Mouse (Mus musculus) gastrocnemius, postnatal 4 days (tissue): ENCODE results near the gene Gpalpp1. TPM values are rescaled to one million over a fixed set of nuclear protein-coding genes. Genes with fewer than 3 reads are reported as not detected.

Experiments
- DNase-seq, 2 experiments: peaks; one replicate each; pipeline ENCODE4 v3.0.0; 2021 to 2022; ENCODE audit warnings: low spot score in 2 of 2, mixed read lengths in 2 of 2
- total RNA-seq, 2 experiments: library from RNA; stranded (reverse); gene quantifications; 2 replicates each; pipeline ENCODE4 v1.2.3; 2021

Gene Gpalpp1
- total RNA-seq, 2 experiments from 2014 or later: 9.0 to 10.4 TPM

DNA sequence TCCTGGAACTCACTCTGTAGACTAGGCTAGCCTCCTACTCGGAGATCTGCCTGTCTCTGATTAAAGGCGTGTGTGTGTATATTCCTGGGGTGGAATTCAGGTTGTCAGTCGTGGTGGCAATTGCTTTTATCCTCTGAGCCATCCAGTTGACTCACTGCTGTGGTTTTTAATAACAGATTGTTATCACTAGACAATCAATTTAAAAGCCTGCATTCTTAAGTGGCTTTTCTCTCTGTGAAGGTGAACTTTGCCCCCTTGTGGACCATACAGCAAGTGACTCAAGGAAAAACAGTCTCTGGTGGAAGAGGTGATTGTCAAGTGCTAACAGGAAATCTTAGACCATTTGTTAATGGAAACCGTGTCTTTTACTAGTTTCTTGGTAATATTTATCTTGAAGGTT is 8.4 kb upstream of the Gpalpp1 start:
- no peak for DNase-seq

DNA sequence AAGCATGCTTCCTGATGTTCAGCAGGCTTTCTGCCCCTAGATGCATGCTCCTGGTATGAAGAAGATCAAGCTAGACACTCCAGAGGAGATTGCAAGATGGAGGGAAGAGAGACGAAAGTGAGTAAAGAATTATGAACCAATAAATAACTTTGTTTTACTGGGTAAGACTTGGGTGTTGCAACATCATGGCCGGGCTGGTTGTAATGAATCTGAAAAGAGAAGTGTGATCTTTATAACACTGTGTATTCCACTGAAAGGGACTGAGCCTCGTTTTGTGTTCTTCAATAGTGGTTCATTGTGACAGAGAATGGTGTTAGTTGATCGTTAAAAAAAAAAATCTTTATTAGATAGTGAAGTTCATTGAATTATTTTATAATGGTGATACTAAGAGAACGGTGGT is 5.2 kb upstream of the Gpalpp1 start:
- DNase-seq: no peak

DNA sequence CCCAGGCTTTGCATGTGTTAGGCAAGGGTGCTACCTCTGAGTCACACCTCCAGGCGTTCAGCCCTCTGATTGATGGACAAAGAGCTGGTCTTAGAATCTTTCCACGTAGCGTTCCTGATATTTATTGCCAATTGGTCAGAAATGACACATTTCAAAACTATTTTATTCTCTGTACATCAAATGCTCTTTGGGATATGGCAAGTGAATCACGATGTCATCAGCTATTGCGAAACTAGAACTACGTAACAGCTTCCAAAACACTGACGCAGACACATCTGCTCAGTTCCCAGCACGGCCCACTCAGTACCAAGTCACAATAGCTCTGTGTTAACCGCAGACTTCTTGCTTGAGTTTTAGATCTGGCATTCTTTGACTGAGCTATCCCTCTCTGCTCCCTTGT is 11.0 kb downstream of the Gpalpp1 start:
- DNase-seq: no peak

DNA sequence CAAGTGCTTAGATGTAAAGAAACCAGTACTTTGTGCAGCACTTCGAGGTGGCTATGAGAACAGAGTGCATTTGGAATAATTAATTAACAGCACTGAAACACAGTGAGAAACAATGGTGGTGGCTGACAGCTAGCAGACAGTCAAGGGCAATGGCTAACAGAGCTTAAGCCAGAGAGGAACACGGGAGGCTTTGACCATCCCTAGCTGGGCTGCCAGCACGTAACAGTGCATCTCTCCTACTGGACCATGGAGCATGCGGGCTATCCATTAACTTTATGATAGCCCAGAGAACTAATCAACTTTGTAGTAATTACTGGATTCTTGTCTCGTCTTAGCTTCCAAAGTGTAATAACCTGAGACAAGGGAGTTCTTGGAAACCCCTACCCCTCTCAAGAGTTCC is 12.7 kb downstream of the Gpalpp1 start:
- DNase-seq: no peak

DNA sequence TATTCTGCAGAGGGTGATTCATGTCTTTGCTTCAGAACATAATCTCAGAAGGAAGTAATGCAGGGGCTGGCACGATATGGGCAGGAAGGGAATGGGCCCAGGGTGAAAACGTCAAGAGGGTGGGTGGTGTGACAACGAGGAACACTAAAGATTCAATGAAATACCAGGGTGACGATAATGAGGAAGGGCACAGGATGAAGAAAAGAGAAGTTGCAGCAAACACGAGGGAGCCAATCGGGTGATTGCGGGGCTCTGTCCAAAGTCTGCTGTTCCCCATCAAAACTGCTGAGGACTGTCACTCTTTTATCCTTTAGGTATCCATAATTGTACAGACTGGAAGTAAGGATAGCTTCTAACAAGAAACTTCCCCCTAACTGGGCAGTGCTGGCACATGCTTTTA is 13.3 kb downstream of the Gpalpp1 start:
- DNase-seq: no peak

DNA sequence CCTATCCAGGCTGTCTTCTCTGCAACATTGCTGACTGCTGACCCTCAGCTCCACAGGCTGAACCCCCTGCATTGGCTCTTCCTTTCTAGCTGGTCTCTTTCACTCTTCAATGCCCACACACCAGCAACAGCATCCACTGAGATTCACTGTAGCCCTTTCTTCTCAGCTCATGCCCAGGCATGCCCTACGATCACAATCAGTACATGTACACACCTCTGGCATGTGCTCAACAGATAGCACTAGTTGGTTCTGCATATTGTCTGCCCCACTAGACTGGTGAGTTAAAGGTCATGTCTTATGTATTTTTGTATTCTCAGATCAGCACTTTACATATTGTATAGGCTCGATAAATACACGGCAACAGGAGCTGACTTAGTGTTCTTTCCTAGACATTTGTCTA is 26.4 kb downstream of the Gpalpp1 start:
- DNase-seq: no peak

DNA sequence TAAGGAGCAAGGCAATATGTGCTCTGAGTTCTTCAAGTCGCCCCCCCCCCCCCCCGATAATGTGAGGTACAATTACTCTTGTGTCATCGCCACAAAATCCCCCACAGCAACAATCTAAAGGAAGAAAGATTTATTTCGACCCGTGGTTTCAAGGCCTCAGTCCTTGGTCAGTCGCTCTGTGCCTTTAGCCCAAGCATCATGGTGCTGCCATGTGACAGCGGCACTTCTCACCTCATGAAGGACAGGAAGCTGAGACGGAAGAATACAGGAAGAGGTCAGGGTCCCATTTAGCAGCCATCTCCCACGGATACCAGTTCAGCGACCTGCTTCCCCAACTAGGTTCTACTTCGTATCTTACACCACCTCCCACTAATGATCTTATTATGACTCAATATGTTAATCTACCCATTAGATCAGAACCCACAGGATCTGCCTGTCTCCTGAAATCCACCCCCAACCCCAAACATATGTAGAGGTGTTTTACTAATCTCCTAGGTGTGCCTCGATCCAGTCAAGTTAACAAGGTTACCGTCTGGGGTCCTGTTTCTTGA is 28.4 kb downstream of the Gpalpp1 start:
- DNase-seq: no peak

DNA sequence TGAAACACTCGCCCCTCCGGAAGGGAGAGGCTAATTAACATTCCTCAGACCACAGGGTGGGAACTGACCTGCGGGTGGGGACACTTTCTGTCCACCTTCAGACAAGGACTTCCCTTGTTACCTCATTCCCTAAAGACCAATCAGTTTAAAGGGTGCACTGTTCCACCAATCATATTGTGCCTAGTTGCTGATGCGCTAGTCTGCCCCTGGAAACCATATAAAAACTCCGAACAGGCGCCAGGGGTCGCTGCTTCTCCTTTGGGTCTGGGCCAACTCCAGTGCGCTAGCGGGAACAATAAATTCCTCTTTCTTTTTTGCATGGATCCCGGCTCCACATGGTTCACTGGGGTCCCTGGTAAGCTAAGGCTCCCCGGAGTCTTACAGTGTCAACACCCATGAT is 29.1 kb downstream of the Gpalpp1 start:
- no peak for DNase-seq

DNA sequence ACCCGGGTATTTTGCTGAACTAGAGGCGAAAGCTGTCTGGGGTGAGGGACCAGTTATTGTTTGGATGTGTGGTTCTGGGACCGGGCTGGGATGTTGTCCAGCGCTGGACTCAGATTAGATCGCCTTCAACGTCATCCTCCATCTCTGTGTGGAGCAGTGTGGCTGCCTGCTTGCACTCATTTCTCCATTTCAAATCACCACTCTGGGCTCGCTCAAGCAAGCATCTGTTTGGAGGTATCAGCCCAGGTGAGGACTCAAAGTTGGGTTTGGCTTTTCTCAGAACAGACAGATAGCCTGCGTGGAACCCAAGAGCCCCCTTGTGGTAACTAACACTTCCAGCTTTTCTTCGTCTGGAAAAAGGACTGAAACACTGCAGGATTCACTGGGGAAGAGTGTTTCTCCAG is 33.5 kb downstream of the Gpalpp1 start:
- DNase-seq: peak in 1 of 2 experiments; percentile 17

DNA sequence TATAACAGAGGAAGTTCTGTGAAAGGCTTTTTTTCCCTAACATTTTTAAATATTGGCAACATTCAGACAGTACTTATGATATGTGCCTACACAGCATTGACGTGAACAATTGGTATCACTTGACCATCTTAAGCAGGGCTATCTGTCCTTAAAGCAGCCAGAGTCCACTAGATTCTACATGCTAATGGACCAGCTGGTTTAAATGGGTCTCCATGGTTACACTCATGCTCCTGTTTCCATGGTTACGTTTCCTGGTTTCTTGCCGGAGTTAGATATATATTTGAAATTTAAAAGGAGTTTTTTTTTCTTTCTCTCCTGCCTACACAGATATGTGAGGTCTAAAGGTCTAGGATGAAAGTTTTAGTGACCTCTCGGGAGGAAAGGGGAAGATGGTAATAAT is 34.0 kb downstream of the Gpalpp1 start:
- no peak for DNase-seq

DNA sequence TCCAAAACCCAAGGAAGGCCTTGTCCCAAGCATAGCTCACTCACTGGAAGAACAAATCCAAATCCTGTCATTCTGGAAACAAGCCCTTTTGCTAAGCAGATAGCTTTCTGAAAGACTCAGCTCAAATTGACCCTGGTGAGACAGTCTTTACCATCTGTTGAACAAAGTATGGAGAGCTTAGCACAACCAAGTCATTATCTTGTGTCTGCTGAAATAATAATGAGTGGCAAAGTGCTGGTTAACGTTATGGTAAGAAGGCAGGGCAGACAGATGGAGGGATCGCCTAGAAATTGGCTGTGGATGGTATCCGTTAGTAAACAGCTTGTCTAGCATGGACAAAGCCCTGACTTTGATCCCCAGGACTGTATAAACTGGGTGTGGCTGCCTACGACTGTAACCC is 34.8 kb downstream of the Gpalpp1 start:
- DNase-seq: no peak

DNA sequence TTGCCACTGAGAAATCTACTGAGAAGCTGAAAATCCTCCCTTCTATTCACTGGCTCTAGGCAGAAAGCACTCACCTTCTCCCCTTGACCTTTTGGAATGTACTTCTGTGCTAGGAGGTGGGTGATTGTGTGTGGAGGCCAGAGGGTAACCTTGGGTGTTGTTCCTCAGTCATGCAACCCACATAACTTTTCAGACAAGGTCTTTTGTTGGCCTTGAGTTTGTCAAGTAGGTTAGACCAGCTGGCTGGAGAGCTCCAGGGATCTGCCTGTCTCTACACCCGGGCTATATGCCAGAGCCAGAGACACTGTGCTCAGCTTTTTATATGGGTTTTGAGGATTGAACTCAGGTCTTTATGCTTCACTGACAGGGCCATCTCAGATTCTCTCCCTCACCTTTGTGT is 36.4 kb downstream of the Gpalpp1 start:
- no peak for DNase-seq

DNA sequence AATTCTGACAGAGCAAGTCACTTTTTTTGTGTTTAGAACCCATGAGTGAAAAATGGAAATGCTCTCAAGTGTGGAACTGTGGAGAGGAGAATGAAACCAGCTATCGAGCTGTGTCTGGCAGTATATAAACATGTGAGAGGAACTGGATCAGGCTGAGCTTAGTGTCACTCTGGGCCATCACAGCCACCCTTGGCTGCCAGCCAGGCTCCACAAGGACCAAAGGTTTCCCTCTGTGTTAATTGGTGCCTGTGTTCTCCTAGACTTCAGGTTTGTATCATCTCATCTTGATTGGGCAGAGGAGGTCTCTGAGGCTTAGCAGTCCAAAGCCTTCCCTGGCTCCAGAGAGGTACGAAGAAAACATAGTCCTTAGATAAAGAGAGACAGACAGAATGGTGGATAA is 37.9 kb downstream of the Gpalpp1 start:
- no peak for DNase-seq

DNA sequence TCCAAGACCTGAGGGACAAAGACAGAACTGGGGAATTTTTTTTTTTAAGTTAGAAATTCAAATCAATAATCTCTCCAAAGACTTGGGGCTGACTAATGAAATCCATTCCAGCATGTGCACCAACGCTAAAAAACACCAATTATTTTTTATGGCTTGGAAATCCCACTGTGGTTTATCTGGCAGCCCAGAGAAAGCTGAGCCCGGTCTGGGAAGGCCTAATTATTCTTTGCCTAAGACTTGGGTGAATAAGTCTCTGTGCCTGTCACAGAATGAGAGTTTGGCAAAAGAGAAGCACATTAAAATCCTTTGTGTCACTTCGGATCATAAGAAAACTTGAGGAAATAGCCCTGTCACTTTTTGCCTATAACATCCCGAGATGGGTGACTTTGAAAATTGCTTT is 41.3 kb downstream of the Gpalpp1 start:
- no peak for DNase-seq

DNA sequence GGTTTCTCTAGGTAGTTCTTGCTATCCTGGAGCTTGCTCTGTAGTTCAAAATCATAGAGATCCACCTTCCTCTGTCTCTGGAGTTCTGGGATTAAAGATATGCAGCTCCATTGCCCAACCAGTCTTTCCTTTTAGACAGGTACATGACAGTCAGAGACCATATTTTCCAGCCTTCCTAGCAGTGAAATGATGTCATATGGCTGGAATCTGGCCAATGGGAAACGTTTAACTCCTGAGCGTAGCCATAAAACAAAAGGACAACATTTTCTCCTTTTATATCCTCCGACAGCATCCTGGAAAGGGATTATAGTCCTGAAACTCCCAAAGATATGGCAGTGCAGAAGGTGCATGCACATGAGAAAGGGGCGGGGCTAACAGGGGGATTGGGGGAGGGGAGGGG is 42.3 kb downstream of the Gpalpp1 start:
- DNase-seq: no peak

DNA sequence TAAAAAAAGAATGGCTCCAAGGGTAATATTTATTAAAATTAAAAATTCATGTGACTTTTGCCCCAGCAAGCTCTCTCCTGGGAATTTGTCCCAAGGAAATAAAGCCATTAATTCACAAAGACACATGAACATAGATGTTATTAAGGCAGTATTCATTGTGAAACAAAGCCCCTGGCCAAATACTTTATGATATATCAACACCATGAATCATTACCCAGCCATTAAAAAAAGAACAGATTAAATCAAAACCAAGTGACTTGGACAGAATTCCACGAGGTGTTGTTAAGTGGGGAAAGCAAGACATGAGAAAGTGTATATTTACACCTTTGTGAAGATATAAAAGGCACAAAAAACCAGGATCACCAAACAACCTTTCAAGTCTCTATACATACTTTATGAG is 43.3 kb downstream of the Gpalpp1 start:
- no peak for DNase-seq

DNA sequence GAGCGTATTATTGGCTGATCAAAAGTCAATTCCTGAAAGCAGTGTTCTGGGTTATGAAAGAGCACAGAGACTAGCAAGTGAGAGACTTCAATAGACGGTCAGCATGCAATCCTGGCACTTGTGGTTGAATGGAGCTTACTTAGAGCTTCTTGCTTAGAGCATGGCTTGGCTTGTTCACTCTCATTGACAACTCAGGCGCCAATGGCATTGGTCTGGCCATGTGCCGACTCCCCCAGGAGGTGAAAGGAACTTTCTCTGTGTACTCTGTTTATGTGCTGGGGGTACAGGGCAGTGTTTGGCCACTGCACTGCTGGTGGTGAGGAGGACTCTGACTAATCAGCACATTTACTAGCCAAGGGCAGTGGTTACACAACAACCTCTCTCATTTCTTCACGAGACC is 51.1 kb downstream of the Gpalpp1 start:
- no peak for DNase-seq

DNA sequence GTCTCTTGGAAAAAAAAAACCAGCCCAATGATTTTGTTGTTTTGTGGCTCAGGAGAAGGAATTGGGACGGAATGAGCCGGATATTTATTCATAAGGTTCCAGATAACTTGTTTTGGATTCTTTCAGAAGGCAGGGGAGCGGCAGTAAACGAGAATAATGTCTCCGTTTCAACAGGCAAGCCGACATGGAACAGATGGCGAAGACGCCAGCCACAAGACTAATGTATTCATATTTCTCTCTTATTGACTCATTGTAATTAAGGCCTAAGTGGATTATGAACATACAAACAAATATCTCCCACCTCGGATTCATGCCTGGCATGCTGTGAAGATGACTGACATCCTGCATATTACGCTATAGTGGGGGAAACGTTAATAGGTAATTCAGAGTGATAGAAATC is 56.8 kb downstream of the Gpalpp1 start:
- DNase-seq: no peak

DNA sequence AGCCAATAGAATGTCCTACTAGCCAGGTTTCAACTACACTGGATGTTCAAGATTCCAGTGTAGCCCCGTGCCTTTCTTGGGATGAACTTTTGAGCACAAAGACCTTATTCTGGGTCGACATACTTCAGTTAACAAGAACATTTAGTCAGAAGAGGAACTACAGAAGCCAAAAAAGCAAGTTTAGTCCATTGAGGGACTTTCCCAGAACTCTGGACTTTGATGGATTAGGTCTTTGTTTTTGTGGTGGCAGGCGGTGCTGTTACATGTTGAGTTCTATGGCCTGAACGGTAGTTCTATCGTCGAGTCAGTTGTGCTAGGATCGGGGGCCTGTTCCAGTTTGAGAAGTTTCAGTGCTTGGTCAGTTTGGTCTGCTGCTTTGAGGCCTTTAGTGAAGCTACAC is 58.6 kb downstream of the Gpalpp1 start:
- no peak for DNase-seq

DNA sequence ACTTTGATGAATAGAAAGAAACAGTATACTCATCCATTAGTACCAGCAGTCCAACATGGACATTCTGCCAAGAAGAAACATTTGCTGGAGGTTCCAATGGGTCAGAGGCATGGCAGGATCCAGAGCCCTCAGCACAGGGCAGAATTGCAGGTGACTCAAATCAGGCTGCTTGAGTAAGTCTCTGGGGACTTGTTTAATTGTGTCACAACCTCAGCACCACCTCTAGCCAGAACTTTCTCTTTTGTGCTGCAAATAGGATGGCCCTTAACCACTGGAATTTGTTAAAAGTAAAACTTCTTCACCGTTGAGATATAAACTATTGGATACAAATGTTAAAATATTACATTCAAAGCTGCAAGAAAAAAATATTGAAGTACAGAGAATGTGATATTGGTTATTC is 64.8 kb downstream of the Gpalpp1 start:
- DNase-seq: no peak

DNA sequence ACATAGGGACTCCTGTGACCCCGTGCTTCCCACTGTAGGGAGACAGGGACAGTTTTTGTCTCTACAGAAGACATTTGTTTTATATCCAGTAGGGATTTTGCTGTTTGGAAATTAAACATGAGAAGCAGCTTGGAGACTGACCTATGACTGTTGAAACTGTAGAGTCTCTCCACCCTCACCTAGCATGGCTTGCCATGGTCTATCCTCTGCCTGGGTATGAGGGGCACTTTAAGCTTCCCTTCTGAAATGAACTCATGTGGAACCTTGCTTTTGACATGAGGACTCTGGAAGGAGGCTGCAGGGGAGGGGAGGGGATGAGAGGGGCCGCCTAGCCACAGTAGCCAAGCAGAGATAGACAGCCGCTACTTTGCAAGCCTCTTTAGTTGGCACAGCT is 66.4 kb downstream of the Gpalpp1 start:
- no peak for DNase-seq

DNA sequence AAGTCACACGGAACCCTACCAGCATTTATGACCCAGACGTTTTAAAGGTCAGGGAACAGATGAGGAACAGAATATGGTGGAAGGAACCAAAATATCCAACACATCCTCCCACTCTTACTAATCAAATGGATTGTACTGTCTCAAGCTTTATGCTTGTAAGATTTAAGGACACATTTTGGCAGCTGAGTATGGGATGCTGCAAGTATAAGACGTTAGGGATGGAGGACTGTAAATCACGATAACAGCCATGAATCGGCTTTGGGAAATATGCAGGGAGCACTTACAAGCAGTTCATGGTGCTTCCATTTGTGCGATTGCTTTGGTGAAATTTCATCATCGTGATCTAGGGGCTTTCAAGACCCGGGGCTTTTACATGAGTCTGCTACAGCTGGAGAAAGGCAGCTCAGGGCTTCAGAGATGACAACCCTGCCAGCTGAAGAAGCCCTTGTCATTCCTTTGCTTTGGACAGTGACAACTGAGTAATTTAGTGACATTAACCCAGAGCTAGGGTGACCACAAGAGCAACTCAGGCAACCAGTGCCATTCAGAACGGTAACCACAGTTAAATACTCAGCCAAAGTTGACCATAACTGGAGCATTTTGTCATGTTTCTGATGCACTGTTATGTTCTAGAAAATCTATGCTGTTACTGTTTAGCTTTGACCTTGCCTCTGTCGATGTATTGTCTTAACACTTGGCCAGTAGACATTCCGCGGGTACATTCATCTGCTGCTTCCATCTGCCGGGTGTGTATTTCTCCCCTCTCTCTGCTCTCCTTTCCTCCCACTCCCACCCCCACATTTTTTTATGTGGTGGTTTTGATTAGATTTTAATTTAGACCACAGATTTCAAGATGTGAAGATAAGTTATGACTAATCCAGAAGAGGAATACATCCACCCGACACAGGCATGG is 67.1 kb downstream of the Gpalpp1 start:
- DNase-seq: no peak
